Mouse (Mus musculus) stomach, embryonic 14.5 days (tissue): ENCODE data around the gene Ccdc93. TPM values are rescaled to one million over a fixed set of nuclear protein-coding genes. Genes with fewer than 3 reads are reported as not detected.

Experiments
- ATAC-seq: fragments of 200-750 bp; cut with Nextera tagmentation; 2 replicates; pipeline ENCODE4 v1.8.0; 2017; ENCODE audit warnings: low read depth, moderate TSS enrichment; ENCODE audit not compliant: insufficient number of reproducible peaks, insufficient read depth, low FRiP score
- H3K27ac ChIP-seq: fragments of 300-500 bp; sonication (generic); 2 replicates; pipeline ENCODE4 v1.5.1; 2014; ENCODE audit warnings: mild to moderate bottlenecking, low read length, moderate library complexity, mixed read lengths
- H3K27me3 ChIP-seq: fragments of 300-500 bp; sonication (generic); 2 replicates; pipeline ENCODE4 v1.6.1; 2014; ENCODE audit warnings: low read length, control low read depth, mixed read lengths; ENCODE audit not compliant: control insufficient read depth, insufficient read depth
- H3K36me3 ChIP-seq: fragments of 300-500 bp; sonication (generic); 2 replicates; pipeline ENCODE4 v1.6.1; 2014; ENCODE audit warnings: mild to moderate bottlenecking, control low read depth, low read length, moderate library complexity, mixed read lengths; ENCODE audit not compliant: control insufficient read depth, insufficient read depth
- H3K4me1 ChIP-seq: fragments of 300-500 bp; sonication (generic); 2 replicates; pipeline ENCODE4 v1.6.1; 2014; ENCODE audit warnings: low read length, control low read depth, mixed read lengths; ENCODE audit not compliant: control insufficient read depth, insufficient read depth
- H3K4me2 ChIP-seq: fragments of 300-500 bp; sonication (generic); replicated peaks from 2 replicates; pipeline ENCODE4 v1.6.1; 2014; ENCODE audit warnings: low read depth, low read length, control low read depth
- H3K4me3 ChIP-seq: fragments of 300-500 bp; sonication (generic); 2 replicates; pipeline ENCODE4 v1.5.1; 2014; ENCODE audit warnings: low read depth, low read length, control low read depth
- H3K9ac ChIP-seq: fragments of 300-500 bp; sonication (generic); replicated peaks from 2 replicates; pipeline ENCODE4 v1.6.1; 2014; ENCODE audit warnings: low read depth, mild to moderate bottlenecking, control low read depth, low read length, moderate library complexity, mixed read lengths
- H3K9me3 ChIP-seq: fragments of 300-500 bp; sonication (generic); 2 replicates; pipeline ENCODE4 v1.6.1; 2016; ENCODE audit warnings: low read depth, low read length, control low read depth; ENCODE audit not compliant: control insufficient read depth
- WGBS: fragments of 180-500 bp; shearing (Covaris S2); extraction: QIAGEN DNeasy Blood & Tissue Kit; methylation state at CpG from one replicate; pipeline ENCODE4 v1.1.7; 2014; 5-methylcytosine and 5-hydroxymethylcytosine counted together
- polyA plus RNA-seq: library from polyadenylated mRNA; unstranded; fragments of >200 nt; fragmentation: Nextera tagmentation; extraction: Ambion mirVana; gene quantifications from 2 replicates; pipeline ENCODE4 v1.2.1, GENCODE M21; 2014

Gene Ccdc93
- polyA plus RNA-seq, 1 experiment from 2014 or later, result 14.0 TPM

DNA sequence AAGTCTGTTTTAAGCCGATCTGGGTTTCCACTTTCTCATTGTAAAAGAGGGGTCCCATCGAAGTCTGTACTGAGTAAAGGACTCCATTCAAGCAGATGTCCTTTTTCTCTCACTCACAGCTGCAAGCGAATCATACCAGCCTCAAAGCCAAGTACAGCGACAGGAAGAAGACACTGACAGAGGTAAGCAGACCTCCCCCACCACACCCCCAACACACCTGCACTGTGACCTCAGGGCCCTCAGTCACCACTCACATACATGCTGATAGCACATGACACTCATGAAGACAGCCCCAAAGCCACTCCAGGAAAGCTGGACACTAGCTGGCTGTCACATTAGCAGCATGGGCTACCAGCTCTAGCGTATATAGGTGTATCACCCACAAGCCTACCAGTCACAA lies 46.9 kb downstream of the Ccdc93 start:
- Histone ChIP-seq H3K27me3 (no peaks in the 10 kb centered on the region), H3K36me3 (peaks cover 17% of the 10 kb centered on the region), H3K9ac (no peak overlapping the region), H3K9me3 (no peaks in the 10 kb centered on the region), H3K4me2 (no peak overlapping the region), H3K27ac (no peak overlapping the region), H3K4me1 (no peaks in the 10 kb centered on the region), H3K4me3 (no peak overlapping the region)
- ATAC-seq, result no peak
- 93% methylated on average over 5 of the region's 5 CpGs for WGBS

DNA sequence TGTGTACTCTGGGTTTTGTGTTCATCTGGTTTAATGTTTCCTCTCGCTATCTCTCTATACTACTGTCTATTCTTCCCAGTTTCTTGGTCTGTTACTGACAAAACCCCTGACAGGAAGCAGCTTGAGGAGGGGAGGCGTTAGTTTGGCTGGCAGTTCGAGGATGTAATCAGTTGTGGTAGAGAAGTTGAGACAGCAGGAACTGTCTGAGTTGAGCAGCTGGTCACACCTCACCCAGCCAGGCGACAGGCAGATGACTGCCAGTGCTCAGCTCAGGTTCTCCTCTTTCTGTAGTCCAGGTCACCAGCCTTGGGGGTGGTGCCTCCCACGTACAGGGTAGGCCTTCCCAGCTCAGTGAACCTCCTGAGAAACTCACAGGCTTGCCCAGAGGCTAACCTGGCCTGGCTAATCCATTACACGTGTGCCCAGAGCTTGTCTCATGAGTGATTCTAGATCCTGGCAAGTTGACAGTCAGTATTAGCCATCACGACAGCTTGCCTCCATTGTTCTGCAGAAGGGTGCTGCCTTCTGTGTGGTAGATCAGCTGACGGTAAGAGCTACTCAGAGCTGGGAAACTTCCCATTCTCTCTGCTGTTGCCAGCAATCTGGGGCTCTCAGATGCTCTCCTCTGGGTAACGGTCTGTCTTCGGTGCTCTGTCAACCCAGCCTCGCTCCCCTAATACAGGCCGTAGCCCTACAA lies 47.6 kb downstream of the Ccdc93 start:
- H3K9ac ChIP-seq, result no peak overlapping the region
- no peaks in the 10 kb centered on the region for H3K27me3 ChIP-seq
- H3K27ac ChIP-seq, result no peak overlapping the region
- H3K9me3 ChIP-seq, result no peaks in the 10 kb centered on the region
- H3K4me1 ChIP-seq, result no peaks in the 10 kb centered on the region
- no peak overlapping the region for H3K4me2 ChIP-seq
- H3K4me3 ChIP-seq, result no peak overlapping the region
- peaks cover 17% of the 10 kb centered on the region for H3K36me3 ChIP-seq
- WGBS, result 86% methylated on average over 12 of the region's 12 CpGs
- ATAC-seq, result no peak

GRCm38 (mm10) chr1:121479403-121479802 lies 48.6 kb downstream of the Ccdc93 start:
- H3K4me3 ChIP-seq, result no peak overlapping the region
- 93% methylated on average over 5 of the region's 5 CpGs for WGBS
- H3K9ac ChIP-seq, result no peak overlapping the region
- no peaks in the 10 kb centered on the region for H3K9me3 ChIP-seq
- no peak overlapping the region for H3K27ac ChIP-seq
- H3K4me1 ChIP-seq, result no peaks in the 10 kb centered on the region
- ATAC-seq, result no peak
- no peak overlapping the region for H3K4me2 ChIP-seq
- no peaks in the 10 kb centered on the region for H3K27me3 ChIP-seq
- H3K36me3 ChIP-seq, result peaks cover 17% of the 10 kb centered on the region

DNA sequence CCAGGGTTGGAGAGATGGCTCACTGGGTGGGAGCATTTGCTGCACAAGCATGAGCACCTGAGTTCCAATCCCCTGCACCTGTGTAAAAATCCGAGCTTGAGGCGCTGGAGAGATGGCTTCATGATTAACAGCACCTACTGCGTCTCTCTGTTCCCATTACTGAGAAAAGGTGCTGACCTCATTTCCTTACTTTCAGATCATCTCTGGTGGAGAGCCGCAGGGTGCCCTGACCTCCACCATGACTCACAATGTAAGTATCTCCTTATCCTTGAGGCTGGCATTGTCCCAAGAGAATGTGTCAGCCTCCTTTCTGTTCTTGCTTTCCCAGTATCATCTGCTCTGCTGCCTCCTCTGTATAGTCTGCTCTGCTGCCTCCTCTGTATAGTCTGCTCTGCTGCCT lies 52.2 kb downstream of the Ccdc93 start:
- Histone ChIP-seq H3K27ac (no peak overlapping the region), H3K4me3 (no peak overlapping the region), H3K4me1 (no peaks in the 10 kb centered on the region), H3K36me3 (peaks cover 19% of the 10 kb centered on the region), H3K9ac (no peak overlapping the region), H3K4me2 (no peak overlapping the region), H3K27me3 (no peaks in the 10 kb centered on the region), H3K9me3 (no peaks in the 10 kb centered on the region)
- 85% methylated on average over 4 of the region's 4 CpGs for WGBS
- no peak for ATAC-seq

DNA sequence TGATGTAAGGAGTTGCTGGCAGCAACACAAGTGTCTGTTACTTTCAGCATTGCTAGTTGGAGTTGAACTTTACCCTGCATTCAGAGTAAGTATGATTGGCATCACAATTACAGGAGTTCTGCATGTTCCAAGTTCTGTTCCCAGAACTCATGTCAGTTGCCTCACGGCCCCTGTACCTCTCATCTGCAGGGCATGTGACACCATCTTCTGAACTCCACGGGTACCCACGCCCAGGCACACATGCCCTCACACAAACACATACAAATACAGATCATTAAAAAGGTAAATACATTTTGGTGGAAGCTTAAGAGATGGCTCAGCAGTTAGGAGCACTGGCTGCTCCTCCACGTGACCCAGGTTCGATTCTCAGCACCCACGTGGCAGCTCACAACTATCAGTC lies 56.0 kb downstream of the Ccdc93 start:
- Histone ChIP-seq H3K9me3 (no peaks in the 10 kb centered on the region), H3K27me3 (no peaks in the 10 kb centered on the region), H3K4me2 (no peak overlapping the region), H3K36me3 (peaks cover 10% of the 10 kb centered on the region), H3K27ac (no peak overlapping the region), H3K4me1 (no peaks in the 10 kb centered on the region), H3K9ac (no peak overlapping the region), H3K4me3 (no peak overlapping the region)
- no peak for ATAC-seq
- WGBS, result 97% methylated on average over 6 of the region's 6 CpGs

GRCm38 (mm10) chr1:121490241-121490640 lies 59.4 kb downstream of the Ccdc93 start:
- Histone ChIP-seq H3K4me3 (no peak overlapping the region), H3K27ac (no peak overlapping the region), H3K36me3 (peaks cover 15% of the 10 kb centered on the region; the same call in 1 of the 2 replicates), H3K4me2 (no peak overlapping the region), H3K27me3 (no peaks in the 10 kb centered on the region), H3K9ac (no peak overlapping the region), H3K4me1 (no peaks in the 10 kb centered on the region), H3K9me3 (no peaks in the 10 kb centered on the region)
- no peak for ATAC-seq
- 28% methylated on average over 5 of the region's 5 CpGs for WGBS

DNA sequence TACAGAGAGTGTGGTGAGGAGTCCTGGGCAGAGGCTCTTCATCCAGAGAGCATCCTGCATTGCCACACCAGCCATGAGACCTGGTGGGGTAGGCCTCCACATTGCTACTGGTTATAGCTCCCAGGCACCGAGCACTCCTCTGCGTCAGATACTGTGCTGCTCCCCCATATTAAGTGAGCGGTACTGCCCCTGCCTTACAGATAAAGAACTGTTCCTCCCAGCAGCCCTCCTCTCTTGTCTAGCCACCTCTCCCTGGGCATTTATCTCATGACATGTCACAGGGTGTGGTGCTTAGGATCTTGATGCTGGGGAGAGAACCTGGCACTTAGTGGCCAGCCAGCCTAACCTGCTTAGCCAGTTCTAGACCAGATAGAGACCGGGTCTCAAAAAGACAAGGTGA lies 66.2 kb downstream of the Ccdc93 start:
- Histone ChIP-seq H3K9me3 (no peaks in the 10 kb centered on the region), H3K4me1 (no peaks in the 10 kb centered on the region), H3K4me3 (no peak overlapping the region), H3K36me3 (peaks cover 32% of the 10 kb centered on the region; the same call in 1 of the 2 replicates), H3K9ac (no peak overlapping the region), H3K27me3 (no peaks in the 10 kb centered on the region), H3K4me2 (no peak overlapping the region), H3K27ac (no peak overlapping the region)
- ATAC-seq, result no peak
- WGBS, result 94% methylated on average over 4 of the region's 4 CpGs

DNA sequence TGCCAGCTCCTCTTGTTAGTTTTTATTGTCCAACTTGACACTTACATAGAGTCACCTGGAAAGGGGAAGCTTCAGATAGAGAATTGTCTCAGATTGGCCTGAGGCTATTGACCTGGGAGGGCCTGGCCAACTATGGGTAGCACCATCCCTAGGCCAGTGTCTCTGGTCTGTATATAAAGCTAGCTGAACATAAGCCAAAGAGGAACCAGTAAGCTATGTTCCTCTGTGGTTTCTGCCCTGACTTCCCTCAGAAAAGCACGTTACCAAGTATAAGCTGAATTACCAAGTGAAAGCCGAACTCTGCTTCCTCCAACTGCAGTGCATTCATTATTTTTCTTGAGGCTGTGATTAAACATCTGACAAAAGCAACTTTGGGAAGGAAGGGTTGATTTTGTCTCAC lies 77.9 kb downstream of the Ccdc93 start:
- no peak overlapping the region for H3K27ac ChIP-seq
- H3K4me2 ChIP-seq, result no peak overlapping the region
- no peaks in the 10 kb centered on the region; the same call in 1 of the 2 replicates for H3K36me3 ChIP-seq
- no peaks in the 10 kb centered on the region for H3K27me3 ChIP-seq
- H3K9ac ChIP-seq, result no peak overlapping the region
- no peaks in the 10 kb centered on the region for H3K4me1 ChIP-seq
- WGBS, result 87% methylated on average over 2 of the region's 2 CpGs
- no peak for ATAC-seq
- no peaks in the 10 kb centered on the region for H3K9me3 ChIP-seq
- H3K4me3 ChIP-seq, result no peak overlapping the region
